Mouse (Mus musculus) activated CD4-positive, CD25-positive, alpha-beta regulatory T cell, adult 4 months (primary cell): ENCODE measurements around the gene Klri1. TPM values are rescaled to one million over a fixed set of nuclear protein-coding genes. Genes with fewer than 3 reads are reported as not detected.
"Not testable (repeated sequence)": the region's sequence is repeated elsewhere in the genome, so short reads cannot be mapped to it uniquely, and the experiment has no call there.

Experiments
- ATAC-seq: one replicate; pipeline ENCODE4 v1.8.0; 2017
- polyA plus RNA-seq, 2 experiments: library from polyadenylated mRNA; unstranded; fragments of 100-300 nt; shearing (Covaris generic); gene quantifications; one replicate each; pipeline ENCODE4 v1.2.1; 2017

The Klri1 gene
- not detected for polyA plus RNA-seq

- no peak for ATAC-seq
Measured at GRCm38 (mm10) chr6:129717032-129717431, at the start of gene Klri1. TSS of gene Klri1 (minus strand) at chr6:129717132.

- ATAC-seq: no peak
Measured at GRCm38 (mm10) chr6:129747654-129748032, 30.7 kb upstream of the Klri1 start.

- peak; percentile 19 for ATAC-seq
Measured at GRCm38 (mm10) chr6:129747016-129747653, 30.2 kb upstream of the Klri1 start.

GRCm38 (mm10) chr6:129746151-129746550, 29.2 kb upstream of the Klri1 start:
- no peak for ATAC-seq

GRCm38 (mm10) chr6:129740069-129740721, 23.3 kb upstream of the Klri1 start, which contains the start of gene Klri2:
TSS of gene Klri2 (minus strand) at chr6:129740484.
- no peak for ATAC-seq

GRCm38 (mm10) chr6:129736414-129736813, 19.5 kb upstream of the Klri1 start:
- no peak for ATAC-seq

- ATAC-seq: no peak
Measured at GRCm38 (mm10) chr6:129727237-129727636, 10.3 kb upstream of the Klri1 start.

GRCm38 (mm10) chr6:129721390-129721789, 4.5 kb upstream of the Klri1 start:
- ATAC-seq: no peak

GRCm38 (mm10) chr6:129720487-129720886, 3.6 kb upstream of the Klri1 start:
- ATAC-seq: no peak

- no peak for ATAC-seq
Measured at GRCm38 (mm10) chr6:129713566-129713965, 3.4 kb downstream of the Klri1 start.

- not testable (repeated sequence) for ATAC-seq
Measured at GRCm38 (mm10) chr6:129691436-129691835, 25.5 kb downstream of the Klri1 start.

GRCm38 (mm10) chr6:129680379-129680778, 36.6 kb downstream of the Klri1 start:
- peak; percentile 40 for ATAC-seq

- no peak for ATAC-seq
Measured at GRCm38 (mm10) chr6:129678873-129679272, 38.1 kb downstream of the Klri1 start, which contains the start of gene Klrc1. TSS of gene Klrc1 (minus strand) at chr6:129678973.

- ATAC-seq: not testable (repeated sequence)
Measured at GRCm38 (mm10) chr6:129661301-129661700, 55.6 kb downstream of the Klri1 start.

GRCm38 (mm10) chr6:129660589-129660988, 56.3 kb downstream of the Klri1 start, which contains the start of gene Klrc2:
TSS of gene Klrc2 (minus strand) at chr6:129660689.
- ATAC-seq: not testable (repeated sequence)

Other genes with a start within 250 kb of the Klri1 start
- gene Olr1, start 210.0 kb downstream of the Klri1 start, polyA plus RNA-seq: under 1 TPM in 1 of 2 experiments, not detected in 1; 0.12 TPM
- not detected for gene Tmem52b, start 204.6 kb downstream of the Klri1 start, polyA plus RNA-seq
- gene Gabarapl1, start 184.0 kb downstream of the Klri1 start, polyA plus RNA-seq: 1 to 10 TPM; 4.5 to 8.8 TPM
- not detected for gene Klre1, start 139.2 kb downstream of the Klri1 start, polyA plus RNA-seq
- gene Klrd1, start 125.3 kb downstream of the Klri1 start, polyA plus RNA-seq: under 1 TPM in 1 of 2 experiments, not detected in 1; 0.70 TPM
- gene Klrk1, start 93.3 kb downstream of the Klri1 start, polyA plus RNA-seq: 1 to 10 TPM in 1 of 2 experiments, under 1 TPM in 1; 0.41 to 1.2 TPM
- gene Klrc3, start 73.8 kb downstream of the Klri1 start, polyA plus RNA-seq: not detected
- under 1 TPM in 1 of 2 experiments, not detected in 1; 0.20 TPM for gene Klrc2, start 56.4 kb downstream of the Klri1 start, polyA plus RNA-seq
- gene Klrc1, start 38.2 kb downstream of the Klri1 start, polyA plus RNA-seq: under 1 TPM in 1 of 2 experiments, not detected in 1; 0.82 TPM
- not detected for gene Klri2, start 23.4 kb upstream of the Klri1 start, polyA plus RNA-seq
- not detected for gene Gm156, start 67.1 kb upstream of the Klri1 start, polyA plus RNA-seq
- not detected for gene Gm17631, start 145.5 kb upstream of the Klri1 start, polyA plus RNA-seq
- gene Klra17, start 159.5 kb upstream of the Klri1 start, polyA plus RNA-seq: not detected
- not detected for gene Klra5, start 200.5 kb upstream of the Klri1 start, polyA plus RNA-seq